Mouse (Mus musculus) kidney, adult 2 months (tissue): ENCODE results near the gene Sfr1. TPM values are rescaled to one million over a fixed set of nuclear protein-coding genes. Genes with fewer than 3 reads are reported as not detected.

Source experiments
- DNase-seq: peaks from one replicate; pipeline ENCODE4 v3.0.0; 2021
- H3K27ac ChIP-seq: fragments of 200-500 bp; 2 replicates; pipeline ENCODE4 v1.5.1; 2012; ENCODE audit warnings: low read depth, low read length, control low read depth, inconsistent platforms; ENCODE audit not compliant: insufficient read depth
- H3K27me3 ChIP-seq: fragments of 200-500 bp; replicated peaks from 2 replicates; pipeline ENCODE4 v1.6.1; 2012; ENCODE audit warnings: mild to moderate bottlenecking, moderate library complexity, low read length, inconsistent platforms; ENCODE audit not compliant: control insufficient read depth, insufficient read depth
- H3K36me3 ChIP-seq: fragments of 200-500 bp; 2 replicates; pipeline ENCODE4 v1.6.1; 2012; ENCODE audit warnings: mild to moderate bottlenecking, moderate library complexity, low read length, inconsistent platforms; ENCODE audit not compliant: control insufficient read depth, insufficient read depth
- H3K4me1 ChIP-seq: fragments of 200-500 bp; 2 replicates; pipeline ENCODE4 v1.6.1; 2011; ENCODE audit warnings: low read length; ENCODE audit not compliant: control insufficient read depth, insufficient read depth
- H3K4me3 ChIP-seq: fragments of 200-500 bp; 2 replicates; pipeline ENCODE4 v1.5.1; 2011; ENCODE audit warnings: mild to moderate bottlenecking, low read depth, low read length, control low read depth; ENCODE audit not compliant: insufficient read depth
- CTCF ChIP-seq: fragments of 200-500 bp; conservative IDR thresholded peaks from 2 replicates; pipeline ENCODE4 v1.5.1; 2011; ENCODE audit warnings: low read depth, mild to moderate bottlenecking, control low read depth, low read length, moderate library complexity, mixed read lengths; ENCODE audit not compliant: insufficient read depth, insufficient read length
- POLR2A ChIP-seq: fragments of 200-500 bp; IDR thresholded peaks from one replicate; pipeline ENCODE4 v1.6.1; 2011; ENCODE audit warnings: low read depth, low read length, control low read depth
- whole genome bisulfite sequencing: fragments of 180-500 bp; shearing (Covaris S2); methylation state at CpG from one replicate; pipeline ENCODE4 v1.1.7; 2018; 5-methylcytosine and 5-hydroxymethylcytosine counted together
- polyA plus RNA-seq: library from polyadenylated mRNA; depleted of rRNA; stranded (reverse); fragments of >200 nt; gene quantifications from 2 replicates; pipeline ENCODE4 v1.2.3, GENCODE M21; 2012; rRNA removed

Sfr1 gene
- polyA plus RNA-seq, 1 experiment = 46.9 TPM

DNA sequence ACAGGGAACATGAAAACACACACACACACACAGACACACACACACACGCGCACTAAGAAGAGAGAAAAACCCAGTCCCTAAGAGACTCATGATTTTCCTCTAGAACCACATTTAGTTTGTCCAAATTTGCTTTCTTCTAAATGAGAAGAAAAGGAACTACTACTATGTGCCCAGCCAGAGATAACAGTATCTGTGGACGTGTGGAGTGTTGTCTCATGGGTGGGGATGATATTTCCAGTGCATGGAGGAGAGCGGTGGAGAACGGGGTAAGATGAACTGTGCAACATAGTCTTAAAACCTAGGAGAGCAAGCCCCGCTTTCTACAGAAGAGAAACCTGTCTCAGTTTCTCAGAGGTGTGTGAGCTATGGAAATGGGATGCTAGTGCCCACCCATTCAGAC lies 52.4 kb downstream of the Sfr1 start:
- 93% methylated on average over 6 of the region's 6 CpGs for WGBS
- Histone ChIP-seq H3K27me3 (no peaks in the 10 kb centered on the region), H3K27ac (no peak overlapping the region), H3K36me3 (no peaks in the 10 kb centered on the region), H3K4me1 (no peaks in the 10 kb centered on the region), H3K4me3 (no peak overlapping the region)
- TF ChIP-seq POLR2A (no peak), CTCF (no peak)
- DNase-seq = no peak

Other genes with a start within 250 kb of the Sfr1 start
- 12.3 and 14.2 TPM in 2 replicates for gene Stn1, start 194.2 kb upstream of the Sfr1 start, polyA plus RNA-seq
- gene Slk, start 152.0 kb upstream of the Sfr1 start, polyA plus RNA-seq = 10.4 and 12.2 TPM in 2 replicates
- 0.27 and 0.54 TPM in 2 replicates for gene Col17a1, start 39.6 kb upstream of the Sfr1 start, polyA plus RNA-seq
- 82.5 and 85.1 TPM in 2 replicates for gene Gsto1, start 123.3 kb downstream of the Sfr1 start, polyA plus RNA-seq
- gene Gsto2, start 133.9 kb downstream of the Sfr1 start, polyA plus RNA-seq = 2.6 and 2.7 TPM in 2 replicates
- gene Cfap43, start 187.6 kb downstream of the Sfr1 start, polyA plus RNA-seq = 0.12 TPM in 1 of 2 replicates, not detected in the other
- 6.4 and 8.0 TPM in 2 replicates for gene Itprip, start 187.6 kb downstream of the Sfr1 start, polyA plus RNA-seq
- 0.05 TPM in 1 of 2 replicates, not detected in the other for gene Cfap58, start 206.0 kb downstream of the Sfr1 start, polyA plus RNA-seq